ENCODE assay signal across 9 mouse cellular contexts in genomic region chr1:184041778-184042573, GRCm38 (mm10). TPM values are rescaled to one million over a fixed set of nuclear protein-coding genes. Genes with fewer than 3 reads are reported as not detected.
DNase-seq lines count a peak whose midpoint lies in the region; ATAC-seq and TF ChIP-seq lines count a peak whose summit lies in the region.
"Had no signal": no experiment of that assay in that cellular context is flagged by ENCODE, and none has a peak within 500 bp of the region (broad histone marks: within the 10 kb centered on the region; RNA-seq: fewer than 3 reads in every experiment).

No protein-coding gene starts in this region.

- H3K27me3 ChIP-seq in forebrain, embryonic 13.5 days, result no peaks in the 10 kb centered on the region
- H3K27me3 ChIP-seq in forebrain, postnatal 0 days (ENCODE audit: insufficient read depth, low read length), result no peaks in the 10 kb centered on the region
- no peaks in the 10 kb centered on the region for H3K27me3 ChIP-seq in limb, embryonic 14.5 days (ENCODE audit: control insufficient read depth, insufficient read depth, low read length)
- H3K27me3 ChIP-seq: CH12.LX had no signal

- 67% methylated on average over 9 of the region's 9 CpGs for WGBS in forebrain, embryonic 13.5 days
- WGBS in forebrain, postnatal 0 days, result 55% methylated on average over 9 of the region's 9 CpGs
- WGBS in limb, embryonic 14.5 days, result 49% methylated on average over 9 of the region's 9 CpGs

- peak overlapping the region; percentile 43; the same call in 1 of the 2 replicates for H3K9ac ChIP-seq in forebrain, embryonic 13.5 days
- no peak overlapping the region for H3K9ac ChIP-seq in forebrain, postnatal 0 days
- H3K9ac ChIP-seq in limb, embryonic 14.5 days (ENCODE audit: low read depth, low read length, severe bottlenecking), result peak overlapping the region; percentile 31; the same call in 1 of the 2 replicates

- TF ChIP-seq POLR2A in limb, embryonic 14.5 days (IDR thresholded peaks at IDR 0.05; ENCODE audit: borderline replicate concordance, extremely low read depth, insufficient read depth, insufficient read length), result no peak

- H3K4me3 ChIP-seq in forebrain, embryonic 13.5 days, result no peak overlapping the region
- no peak overlapping the region for H3K4me3 ChIP-seq in forebrain, postnatal 0 days (ENCODE audit: low read depth, low read length)
- H3K4me3 ChIP-seq in limb, embryonic 14.5 days (replicated peaks; ENCODE audit: low read length), result 0 out of 2 replicates have a peak overlapping the region, but pooled peaks have one; percentile 1

- no peaks in the 10 kb centered on the region for H3K9me3 ChIP-seq in forebrain, embryonic 13.5 days (replicated peaks)
- H3K9me3 ChIP-seq in forebrain, postnatal 0 days (ENCODE audit: low read length), result no peaks in the 10 kb centered on the region
- no peaks in the 10 kb centered on the region for H3K9me3 ChIP-seq in limb, embryonic 14.5 days (ENCODE audit: control insufficient read depth, low read length)

- intact Hi-C loops in gastrocnemius, postnatal 36 days (cut with DNase I), result no loop called here

- no peak for TF ChIP-seq CTCF in forebrain, postnatal 0 days (IDR thresholded peaks at IDR 0.05; ENCODE audit: low read depth)

- no peak overlapping the region for H3K27ac ChIP-seq in forebrain, embryonic 13.5 days
- H3K27ac ChIP-seq in forebrain, postnatal 0 days (ENCODE audit: low read depth, low read length), result no peak overlapping the region
- H3K27ac ChIP-seq in limb, embryonic 14.5 days (replicated peaks; ENCODE audit: low read depth, low read length), result no peak overlapping the region; the same call in 1 of the 2 replicates

- H3K36me3 ChIP-seq in forebrain, embryonic 13.5 days (ENCODE audit: poor library complexity, severe bottlenecking), result peaks cover 19% of the 10 kb centered on the region
- no peaks in the 10 kb centered on the region for H3K36me3 ChIP-seq in forebrain, postnatal 0 days (ENCODE audit: insufficient read depth)
- peaks cover 7% of the 10 kb centered on the region; the same call in 1 of the 2 replicates for H3K36me3 ChIP-seq in limb, embryonic 14.5 days (ENCODE audit: control insufficient read depth, insufficient read depth, low read length)

- peaks cover 60% of the 10 kb centered on the region for H3K4me1 ChIP-seq in forebrain, embryonic 13.5 days
- H3K4me1 ChIP-seq in forebrain, postnatal 0 days (ENCODE audit: insufficient read depth), result no peaks in the 10 kb centered on the region
- H3K4me1 ChIP-seq in limb, embryonic 14.5 days (ENCODE audit: control insufficient read depth, insufficient read depth, low read length), result peaks cover 22% of the 10 kb centered on the region

- ATAC-seq in forebrain, embryonic 13.5 days, result 0 out of 2 replicates have a peak, but pooled peaks have one; percentile 17
- no peak for ATAC-seq in forebrain, postnatal 0 days
- ATAC-seq in limb, embryonic 14.5 days (ENCODE audit: low FRiP score, low read depth), result 0 out of 2 replicates have a peak, but pooled peaks have one; percentile 39
- no peak for ATAC-seq in inflammation-experienced regulatory T-cells, adult 6 months

- DNase-seq in forebrain, postnatal 0 days, result no peak
- DNase-seq in CD4-positive helper T cell, adult 2 months (ENCODE audit: low read depth, low spot score), result peak; percentile 10
- peak; percentile 64 to 69 for DNase-seq in gastrocnemius, postnatal 36 days
- DNase-seq in limb, embryonic 14.5 days (ENCODE audit: low spot score), result no peak
- DNase-seq in spleen, adult 12 weeks (ENCODE audit: low spot score), result no peak
- DNase-seq in right cerebral cortex, postnatal 36 days (ENCODE audit: low spot score in 2 of 2), result no peak

- peak overlapping the region; percentile 34 for H3K4me2 ChIP-seq in forebrain, embryonic 13.5 days
- H3K4me2 ChIP-seq in forebrain, postnatal 0 days (ENCODE audit: low read depth), result no peak overlapping the region
- H3K4me2 ChIP-seq in limb, embryonic 14.5 days (replicated peaks; ENCODE audit: low read depth, low read length, severe bottlenecking), result peak overlapping the region; percentile 20

RNA-seq across cellular contexts. Expression of gene 1700056E22Rik, which starts 7.9 kb away (rescaled TPM):
- 1.2 and 1.5 TPM in 2 replicates for polyA plus RNA-seq in forebrain, embryonic 13.5 days (2015; fragmentation: Nextera tagmentation; extraction: Ambion mirVana)
- total RNA-seq in forebrain, postnatal 0 days (2014; rRNA removed), result 0.38 TPM in 1 of 2 replicates, not detected in the other
- polyA plus RNA-seq in forebrain, postnatal 0 days (2015; fragmentation: Nextera tagmentation; extraction: Ambion mirVana), result 0.59 and 0.97 TPM in 2 replicates
- total RNA-seq in gastrocnemius, postnatal 36 days (2021), result under 1 TPM; 0.67 to 0.82 TPM
- polyA plus RNA-seq in limb, embryonic 14.5 days (2012; rRNA removed), result 1.8 and 2.1 TPM in 2 replicates
- polyA plus RNA-seq in limb, embryonic 14.5 days (2014; fragmentation: Nextera tagmentation; extraction: Ambion mirVana), result 2.1 and 2.5 TPM in 2 replicates
- polyA plus RNA-seq in inflammation-experienced regulatory T-cells, adult 6 months (2017; shearing (Covaris generic)), result under 1 TPM in 2 of 3 experiments, not detected in 1; 0.35 to 0.66 TPM

RNA-seq across cellular contexts. Expression of gene Dusp10, which starts 28.9 kb away (rescaled TPM):
- 8.6 and 9.7 TPM in 2 replicates for polyA plus RNA-seq in forebrain, embryonic 13.5 days (2015; fragmentation: Nextera tagmentation; extraction: Ambion mirVana)
- 4.3 and 8.9 TPM in 2 replicates for total RNA-seq in forebrain, postnatal 0 days (2014; rRNA removed)
- 3.8 and 4.5 TPM in 2 replicates for polyA plus RNA-seq in forebrain, postnatal 0 days (2015; fragmentation: Nextera tagmentation; extraction: Ambion mirVana)
- total RNA-seq in gastrocnemius, postnatal 36 days (2021), result 10 to 100 TPM; 27.3 to 47.1 TPM
- polyA plus RNA-seq in limb, embryonic 14.5 days (2012; rRNA removed), result 22.1 and 29.6 TPM in 2 replicates
- 14.3 and 16.7 TPM in 2 replicates for polyA plus RNA-seq in limb, embryonic 14.5 days (2014; fragmentation: Nextera tagmentation; extraction: Ambion mirVana)
- 10 to 100 TPM; 12.4 to 22.0 (median 15.7) TPM for polyA plus RNA-seq in inflammation-experienced regulatory T-cells, adult 6 months (2017; shearing (Covaris generic))

Comparison
In these comparisons a context has a peak if more than half of its experiments do, and no peak if none do; other contexts are left out.
1. ATAC-seq: peak in forebrain, embryonic 13.5 days (single experiment) and limb, embryonic 14.5 days (single experiment); none in forebrain, postnatal 0 days (single experiment) and inflammation-experienced regulatory T-cells, adult 6 months (single experiment).
2. DNase-seq: peak in CD4-positive helper T cell, adult 2 months (single experiment) and gastrocnemius, postnatal 36 days (2 of 2); none in forebrain, postnatal 0 days (single experiment), limb, embryonic 14.5 days (single experiment), spleen, adult 12 weeks (single experiment) and right cerebral cortex, postnatal 36 days (0 of 2).